9 mouse cellular contexts compared by ENCODE assay signal in genomic region chr7:24325197-24325596, GRCm38 (mm10). TPM values are rescaled to one million over a fixed set of nuclear protein-coding genes. Genes with fewer than 3 reads are reported as not detected.
DNase-seq lines count a peak whose midpoint lies in the region; ATAC-seq and TF ChIP-seq lines count a peak whose summit lies in the region.
"Had no signal": no experiment of that assay in that cellular context is flagged by ENCODE, and none has a peak within 500 bp of the region (broad histone marks: within the 10 kb centered on the region; RNA-seq: fewer than 3 reads in every experiment).

No protein-coding gene starts in this region.

- no peaks in the 10 kb centered on the region for H3K27me3 ChIP-seq in hindbrain, embryonic 16.5 days (replicated peaks; ENCODE audit: control insufficient read depth, insufficient read depth, low read length)
- no peaks in the 10 kb centered on the region for H3K27me3 ChIP-seq in midbrain, embryonic 14.5 days (ENCODE audit: control insufficient read depth, insufficient read depth, low read length)

- no peak for TF ChIP-seq CTCF in brain, embryonic 14.5 days (IDR thresholded peaks at IDR 0.05; ENCODE audit: borderline replicate concordance, extremely low read depth, insufficient read depth, insufficient read length)

- H3K9ac ChIP-seq in hindbrain, embryonic 16.5 days (ENCODE audit: low read depth, low read length), result no peak overlapping the region
- no peak overlapping the region for H3K9ac ChIP-seq in midbrain, embryonic 14.5 days (replicated peaks; ENCODE audit: low read length)

- peak overlapping the region; percentile 66 for H3K4me2 ChIP-seq in hindbrain, embryonic 16.5 days (ENCODE audit: low read length)
- peak overlapping the region; percentile 50 for H3K4me2 ChIP-seq in midbrain, embryonic 14.5 days (ENCODE audit: low read length)

- intact Hi-C loops in gastrocnemius, postnatal 14 days (cut with DNase I; ENCODE audit: low total_unique reads), result no loop called here

- DNase-seq in kidney, adult 18-20 months, result peak; percentile 21
- DNase-seq in kidney, postnatal 14 days, result no peak
- peak; percentile 81 for DNase-seq in brain, embryonic 14.5 days (ENCODE audit: low read depth)
- DNase-seq in midbrain, embryonic 14.5 days, result peak; percentile 42
- no peak for DNase-seq in gastrocnemius, postnatal 14 days
- no peak for DNase-seq in thymus, postnatal 36 days
- DNase-seq in spleen, postnatal 36 days (ENCODE audit: low spot score in 2 of 2), result no peak

- ATAC-seq in hindbrain, embryonic 16.5 days, result no peak
- ATAC-seq in midbrain, embryonic 14.5 days (ENCODE audit: low FRiP score, low TSS enrichment), result no peak

- peaks cover 5% of the 10 kb centered on the region for H3K4me1 ChIP-seq in hindbrain, embryonic 16.5 days (ENCODE audit: control insufficient read depth, insufficient read depth, low read depth, low read length)
- H3K4me1 ChIP-seq in midbrain, embryonic 14.5 days (ENCODE audit: control insufficient read depth, insufficient read depth, low read length), result no peaks in the 10 kb centered on the region

- H3K9me3 ChIP-seq in hindbrain, embryonic 16.5 days (ENCODE audit: control insufficient read depth, low read length), result peaks cover 3% of the 10 kb centered on the region
- peaks cover 8% of the 10 kb centered on the region; the same call in 1 of the 2 replicates for H3K9me3 ChIP-seq in midbrain, embryonic 14.5 days (ENCODE audit: control insufficient read depth, low read length)

- 67% methylated on average over 6 of the region's 6 CpGs for WGBS in hindbrain, embryonic 16.5 days
- 80% methylated on average over 6 of the region's 6 CpGs for WGBS in midbrain, embryonic 14.5 days

- H3K4me3 ChIP-seq in hindbrain, embryonic 16.5 days (ENCODE audit: low read length), result no peak overlapping the region
- no peak overlapping the region; the same call in 1 of the 2 replicates for H3K4me3 ChIP-seq in midbrain, embryonic 14.5 days (replicated peaks; ENCODE audit: low read depth, low read length)

- TF ChIP-seq POLR2A in brain, embryonic 14.5 days (IDR thresholded peaks at IDR 0.05; ENCODE audit: borderline replicate concordance, extremely low read depth, insufficient read depth, insufficient read length, poor library complexity, severe bottlenecking), result no peak

- no peaks in the 10 kb centered on the region for H3K36me3 ChIP-seq in hindbrain, embryonic 16.5 days (ENCODE audit: control insufficient read depth, insufficient read depth, low read length)
- no peaks in the 10 kb centered on the region for H3K36me3 ChIP-seq in midbrain, embryonic 14.5 days (ENCODE audit: control insufficient read depth, insufficient read depth, low read length)

- H3K27ac ChIP-seq in hindbrain, embryonic 16.5 days (ENCODE audit: low read depth, low read length), result no peak overlapping the region
- H3K27ac ChIP-seq in midbrain, embryonic 14.5 days (replicated peaks; ENCODE audit: low read depth, low read length), result no peak overlapping the region

RNA-seq across cellular contexts. Expression of gene Tescl, which starts 8.5 kb away (rescaled TPM):
- 0.19 and 0.23 TPM in 2 replicates for polyA plus RNA-seq in brain, embryonic 14.5 days (2012; rRNA removed)
- 0.25 and 0.44 TPM in 2 replicates for polyA plus RNA-seq in hindbrain, embryonic 16.5 days (2015; fragmentation: Nextera tagmentation; extraction: Ambion mirVana)
- polyA plus RNA-seq in midbrain, embryonic 14.5 days (2014; fragmentation: Nextera tagmentation; extraction: Ambion mirVana), result not detected in 2 replicates
- total RNA-seq in gastrocnemius, postnatal 14 days (2021), result not detected
- total RNA-seq: liver, adult 2 months had no signal
- polyA plus RNA-seq: liver, adult 2 months had no signal

RNA-seq across cellular contexts. Expression of gene Zfp94, which starts 8.7 kb away (rescaled TPM):
- 19.3 and 26.9 TPM in 2 replicates for polyA plus RNA-seq in brain, embryonic 14.5 days (2012; rRNA removed)
- 19.2 and 19.8 TPM in 2 replicates for polyA plus RNA-seq in hindbrain, embryonic 16.5 days (2015; fragmentation: Nextera tagmentation; extraction: Ambion mirVana)
- polyA plus RNA-seq in midbrain, embryonic 14.5 days (2014; fragmentation: Nextera tagmentation; extraction: Ambion mirVana), result 18.9 and 19.2 TPM in 2 replicates
- 1 to 10 TPM; 1.7 to 2.4 TPM for total RNA-seq in gastrocnemius, postnatal 14 days (2021)

RNA-seq across cellular contexts. Expression of gene Lypd5, which starts 23.8 kb away (rescaled TPM):
- 0.07 and 0.11 TPM in 2 replicates for polyA plus RNA-seq in brain, embryonic 14.5 days (2012; rRNA removed)
- polyA plus RNA-seq in hindbrain, embryonic 16.5 days (2015; fragmentation: Nextera tagmentation; extraction: Ambion mirVana), result not detected in 2 replicates
- polyA plus RNA-seq in midbrain, embryonic 14.5 days (2014; fragmentation: Nextera tagmentation; extraction: Ambion mirVana), result not detected in 2 replicates
- total RNA-seq in gastrocnemius, postnatal 14 days (2021), result not detected
- total RNA-seq: liver, adult 2 months had no signal
- polyA plus RNA-seq: liver, adult 2 months had no signal

RNA-seq across cellular contexts. Expression of gene Zfp61, which starts 24.2 kb away (rescaled TPM):
- polyA plus RNA-seq in brain, embryonic 14.5 days (2012; rRNA removed), result 33.9 and 39.2 TPM in 2 replicates
- polyA plus RNA-seq in hindbrain, embryonic 16.5 days (2015; fragmentation: Nextera tagmentation; extraction: Ambion mirVana), result 41.4 and 42.1 TPM in 2 replicates
- 34.2 and 34.3 TPM in 2 replicates for polyA plus RNA-seq in midbrain, embryonic 14.5 days (2014; fragmentation: Nextera tagmentation; extraction: Ambion mirVana)
- 1 to 10 TPM; 2.6 to 3.8 TPM for total RNA-seq in gastrocnemius, postnatal 14 days (2021)

RNA-seq across cellular contexts. Expression of gene Kcnn4, which starts 44.9 kb away (rescaled TPM):
- polyA plus RNA-seq in brain, embryonic 14.5 days (2012; rRNA removed), result 0.76 and 1.4 TPM in 2 replicates
- 2.5 and 3.2 TPM in 2 replicates for polyA plus RNA-seq in hindbrain, embryonic 16.5 days (2015; fragmentation: Nextera tagmentation; extraction: Ambion mirVana)
- polyA plus RNA-seq in midbrain, embryonic 14.5 days (2014; fragmentation: Nextera tagmentation; extraction: Ambion mirVana), result 0.43 and 0.45 TPM in 2 replicates
- under 1 TPM; 0.29 to 0.33 TPM for total RNA-seq in gastrocnemius, postnatal 14 days (2021)

Comparison
In these comparisons a context has a peak if more than half of its experiments do, and no peak if none do; other contexts are left out.
1. DNase-seq: peak in kidney, adult 18-20 months (single experiment), brain, embryonic 14.5 days (single experiment) and midbrain, embryonic 14.5 days (single experiment); none in kidney, postnatal 14 days (single experiment), gastrocnemius, postnatal 14 days (single experiment), thymus, postnatal 36 days (0 of 2) and spleen, postnatal 36 days (0 of 2).